Mouse (Mus musculus) C2C12 (cell line): Measurements from ENCODE around the gene Akap7.

Source experiments
- CEBPB ChIP-seq: IDR thresholded peaks from one replicate; pipeline ENCODE4 v1.6.1; 2011; ENCODE audit warnings: low read depth, mild to moderate bottlenecking, control low read depth, moderate library complexity
- CTCF ChIP-seq: IDR thresholded peaks from one replicate; pipeline ENCODE4 v1.5.1; 2011; ENCODE audit not compliant: control insufficient read depth, insufficient read depth, insufficient read length
- FOSL1 ChIP-seq: IDR thresholded peaks from one replicate; pipeline ENCODE4 v1.8.0; 2011; ENCODE audit warnings: mild to moderate bottlenecking, low read length; ENCODE audit not compliant: poor library complexity, insufficient read depth, severe bottlenecking
- MAX ChIP-seq: IDR thresholded peaks from one replicate; pipeline ENCODE4 v1.6.1; 2011; ENCODE audit warnings: mild to moderate bottlenecking, control low read depth
- MYOD1 ChIP-seq: IDR thresholded peaks from one replicate; pipeline ENCODE4 v1.6.1; 2011; ENCODE audit warnings: low read depth; ENCODE audit not compliant: control insufficient read depth, insufficient read length
- MYOG ChIP-seq: IDR thresholded peaks from one replicate; pipeline ENCODE4 v1.6.1; 2011; ENCODE audit not compliant: control insufficient read depth, insufficient read length; ENCODE audit errors: extremely low read depth
- USF1 ChIP-seq: IDR thresholded peaks from one replicate; pipeline ENCODE4 v1.6.1; 2011; ENCODE audit warnings: low read depth, mild to moderate bottlenecking, control low read depth, moderate library complexity

DNA sequence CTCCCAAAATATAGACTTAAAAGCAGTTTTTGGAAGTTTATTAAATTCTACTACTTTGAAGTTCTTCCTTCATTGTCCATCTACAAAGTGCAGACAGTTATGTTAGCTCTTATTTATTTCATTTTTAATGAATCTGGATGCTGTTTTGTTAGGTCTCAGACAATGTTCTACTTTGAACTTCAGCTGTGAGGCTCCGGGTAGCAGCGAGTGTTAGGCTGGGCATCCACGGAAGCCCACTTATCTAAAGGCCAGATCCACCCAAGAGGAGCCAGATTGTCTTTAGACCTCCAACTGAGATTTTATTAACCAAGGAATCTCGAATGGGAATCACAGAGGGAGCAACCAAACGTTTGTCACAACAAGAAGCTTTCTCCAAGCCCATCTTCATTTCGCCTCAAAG is 2.5 kb downstream of the Akap7 start:
- TF ChIP-seq MAX (no peak), CTCF (no peak), USF1 (no peak), MYOG (no peak), CEBPB (no peak), FOSL1 (no peak), MYOD1 (no peak)
